Mouse (Mus musculus): Measurements from ENCODE around the gene Gm10322. TPM values are rescaled to one million over a fixed set of nuclear protein-coding genes. Genes with fewer than 3 reads are reported as not detected.

Gm10322 gene
- polyA plus RNA-seq, 1 experiment = not detected

GRCm38 (mm10) chr10:59588135-59588534 is 27.7 kb upstream of the Gm10322 start:
- no peak for TF ChIP-seq GATA1 (IDR thresholded peaks at IDR 0.05; ENCODE audit: low read length)

DNA sequence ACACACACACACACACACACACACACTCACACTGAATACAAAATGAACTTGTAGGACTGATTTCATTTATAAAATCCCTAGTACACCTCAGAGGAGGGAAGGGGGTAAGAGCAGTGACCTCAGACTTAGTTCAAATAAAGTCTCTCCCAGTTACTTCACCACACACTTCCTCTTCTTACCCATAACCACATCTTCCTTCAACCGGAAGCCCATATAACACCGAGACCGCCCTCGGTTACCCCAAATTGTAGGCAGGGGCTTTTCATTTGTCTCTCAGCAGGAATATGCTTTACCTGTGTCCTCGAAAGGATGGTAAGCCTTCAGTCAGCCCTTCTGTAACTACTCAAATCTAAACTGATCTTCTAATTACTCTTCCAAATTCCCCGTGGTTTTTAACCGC is 26.4 kb upstream of the Gm10322 start:
- TF ChIP-seq GATA1 (IDR thresholded peaks at IDR 0.05; ENCODE audit: low read length) = no peak

DNA sequence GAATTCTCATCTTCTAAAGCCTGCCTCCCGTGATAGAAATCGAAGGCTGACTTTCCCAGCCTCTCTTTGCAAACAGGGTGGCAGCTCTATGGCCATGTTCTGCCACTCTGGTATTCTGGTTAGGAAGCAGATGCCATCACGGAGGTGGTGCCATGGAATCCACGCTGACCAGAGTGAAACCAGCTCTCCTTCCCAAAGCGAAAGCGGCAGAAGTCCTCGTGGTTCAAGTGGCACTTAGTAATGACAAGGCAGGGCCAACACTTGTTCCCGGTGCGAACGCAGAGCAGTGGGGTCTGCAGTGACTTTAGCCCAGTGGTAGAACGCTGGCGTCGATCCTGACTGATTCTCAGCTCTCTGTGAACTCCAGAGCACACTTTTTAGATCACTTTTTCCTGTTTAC is 26.0 kb upstream of the Gm10322 start:
- no peak for TF ChIP-seq GATA1 (IDR thresholded peaks at IDR 0.05; ENCODE audit: low read length)

DNA sequence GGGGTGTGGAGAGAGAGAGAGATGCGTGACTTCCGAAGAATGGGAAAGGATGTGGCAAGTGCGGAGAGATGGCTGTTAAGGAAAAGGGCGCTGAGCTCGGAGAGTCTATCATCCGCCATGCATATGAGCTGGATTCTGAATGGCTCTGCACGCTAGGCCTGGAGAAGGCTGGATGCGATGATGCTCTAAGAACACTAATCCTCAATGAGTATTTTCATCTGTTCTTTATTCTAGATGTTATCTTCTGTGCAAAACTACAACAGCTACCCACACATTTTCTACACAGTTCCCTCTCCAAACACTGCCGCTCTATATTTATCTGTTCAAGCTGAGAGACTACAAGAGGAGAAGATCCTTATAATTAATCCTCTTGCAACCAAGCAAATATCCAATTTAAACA is 25.3 kb upstream of the Gm10322 start:
- TF ChIP-seq GATA1 (IDR thresholded peaks at IDR 0.05; ENCODE audit: low read length) = no peak

- TF ChIP-seq GATA1 (IDR thresholded peaks at IDR 0.05; ENCODE audit: low read length) = no peak
Measured at GRCm38 (mm10) chr10:59593826-59594570, 21.9 kb upstream of the Gm10322 start.

GRCm38 (mm10) chr10:59600516-59600915 is 15.3 kb upstream of the Gm10322 start:
- TF ChIP-seq GATA1 (IDR thresholded peaks at IDR 0.05; ENCODE audit: low read length) = no peak

GRCm38 (mm10) chr10:59602043-59602442 is 13.8 kb upstream of the Gm10322 start:
- TF ChIP-seq GATA1 (IDR thresholded peaks at IDR 0.05; ENCODE audit: low read length) = no peak

DNA sequence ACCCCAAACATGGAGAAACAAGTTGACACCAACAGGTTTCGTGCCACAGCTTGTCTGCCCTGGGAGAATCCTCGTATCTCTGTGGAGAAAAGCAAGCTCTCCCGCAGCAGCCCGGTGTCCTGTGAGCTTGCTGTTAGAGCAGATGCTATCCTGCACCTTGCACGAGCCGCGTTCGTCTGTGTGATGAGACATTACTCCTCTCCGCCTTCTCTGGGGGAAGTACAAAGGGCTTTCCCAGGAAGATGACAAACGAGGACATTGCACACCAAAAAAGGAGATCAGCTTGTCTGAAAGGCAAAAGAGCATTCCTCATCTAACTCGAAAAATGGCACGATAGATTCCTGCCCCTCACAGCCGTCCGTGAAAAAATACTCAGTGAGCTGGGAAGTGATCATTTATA is 13.0 kb upstream of the Gm10322 start:
- no peak for TF ChIP-seq GATA1 (IDR thresholded peaks at IDR 0.05; ENCODE audit: low read length)

DNA sequence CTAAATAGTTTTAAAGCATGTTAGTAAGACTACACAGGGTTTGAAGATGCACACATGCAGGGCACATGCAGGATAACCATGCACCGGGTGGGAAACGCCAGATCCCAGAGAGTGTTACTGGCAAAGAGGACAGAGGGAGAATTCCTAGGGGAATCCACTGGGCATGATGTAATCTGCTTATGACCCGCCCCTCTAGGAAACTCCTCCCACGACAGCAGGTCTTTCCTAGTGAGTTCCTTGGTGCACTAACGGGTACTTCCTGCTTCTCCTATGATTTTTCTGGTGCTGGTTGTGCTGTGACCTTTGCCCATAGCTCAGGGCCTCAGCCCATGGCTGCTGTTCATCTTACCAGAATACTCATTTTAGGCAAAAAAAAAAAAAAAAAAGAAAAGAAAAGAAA is 12.0 kb upstream of the Gm10322 start:
- no peak for TF ChIP-seq GATA1 (IDR thresholded peaks at IDR 0.05; ENCODE audit: low read length)

- no peak for TF ChIP-seq GATA1 (IDR thresholded peaks at IDR 0.05; ENCODE audit: low read length)
Measured at GRCm38 (mm10) chr10:59604879-59605464, 10.9 kb upstream of the Gm10322 start.

DNA sequence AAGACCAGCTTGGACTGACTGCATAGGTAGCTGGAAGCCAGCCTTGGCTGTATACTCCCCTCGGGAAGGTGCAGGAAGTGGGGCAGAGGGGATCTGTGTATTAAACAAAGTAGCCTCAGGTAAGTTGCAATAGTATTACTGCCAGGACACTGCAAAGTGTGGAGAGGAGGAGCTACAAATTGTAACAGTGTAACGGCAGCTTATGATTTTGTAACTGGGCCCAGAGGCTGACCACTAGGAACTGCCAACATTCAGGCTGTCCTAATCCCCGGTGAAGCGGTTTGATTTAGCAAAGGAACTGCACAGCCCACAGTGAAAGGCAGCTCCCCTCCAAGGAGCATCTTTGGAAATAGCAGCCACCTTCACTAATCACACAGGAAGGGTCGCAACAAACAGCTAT is 2.6 kb upstream of the Gm10322 start:
- no peak for TF ChIP-seq GATA1 (IDR thresholded peaks at IDR 0.05; ENCODE audit: low read length)

- TF ChIP-seq GATA1 (IDR thresholded peaks at IDR 0.05; ENCODE audit: low read length) = no peak
Measured at GRCm38 (mm10) chr10:59614141-59614540, 1.7 kb upstream of the Gm10322 start.

DNA sequence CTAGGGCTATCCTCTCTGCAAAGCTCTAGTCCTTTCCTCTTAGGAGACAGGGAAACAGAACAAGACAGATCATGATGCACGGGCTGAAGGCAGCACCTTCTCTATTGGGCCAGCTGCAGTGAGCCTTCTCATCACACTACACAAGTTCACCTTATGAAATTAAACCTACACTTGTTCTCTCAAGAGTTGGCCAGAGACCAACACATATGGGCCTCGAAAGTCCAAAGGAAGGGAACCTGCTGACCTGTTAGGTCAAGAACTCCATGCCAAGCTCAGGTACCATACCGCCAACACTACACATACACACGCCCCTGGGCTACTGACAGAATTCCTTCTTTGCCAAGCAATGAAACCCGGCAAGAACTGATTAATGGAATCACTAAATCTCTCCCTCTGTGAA is 452 bp upstream of the Gm10322 start:
- TF ChIP-seq GATA1 (IDR thresholded peaks at IDR 0.05; ENCODE audit: low read length) = no peak

- no peak for TF ChIP-seq GATA1 (IDR thresholded peaks at IDR 0.05; ENCODE audit: low read length)
Measured at GRCm38 (mm10) chr10:59616522-59616921, 659 bp downstream of the Gm10322 start, which contains the start of gene Mcu. Gene Mcu, minus strand, starts transcription at chr10:59616692.

GRCm38 (mm10) chr10:59617776-59618175 is 1.9 kb downstream of the Gm10322 start:
- TF ChIP-seq GATA1 (IDR thresholded peaks at IDR 0.05; ENCODE audit: low read length) = no peak

GRCm38 (mm10) chr10:59621355-59621754 is 5.5 kb downstream of the Gm10322 start:
- TF ChIP-seq GATA1 (IDR thresholded peaks at IDR 0.05; ENCODE audit: low read length) = no peak

DNA sequence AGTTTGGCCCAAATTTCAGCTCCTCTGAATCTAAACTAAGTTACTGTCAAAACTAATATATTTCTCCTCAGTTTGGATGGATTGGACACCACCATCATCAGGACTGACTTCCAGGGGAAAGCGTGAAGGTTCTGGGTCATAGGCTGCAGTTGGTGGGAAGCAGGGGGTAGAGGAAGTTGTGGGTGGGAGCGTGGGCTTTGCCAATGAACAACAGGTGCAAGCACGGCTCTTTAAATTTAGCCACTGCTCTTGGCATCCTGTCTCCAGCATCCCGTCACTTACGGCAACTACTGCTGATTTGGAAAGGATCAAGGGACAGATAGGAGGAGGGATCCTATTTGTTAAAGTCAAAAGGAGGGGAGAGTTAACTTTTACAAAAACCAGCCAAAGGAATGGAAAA is 7.6 kb downstream of the Gm10322 start:
- no peak for TF ChIP-seq GATA1 (IDR thresholded peaks at IDR 0.05; ENCODE audit: low read length)

Data from G1E-ER4 (cell line).